Mouse (Mus musculus) bone marrow, adult 2 months (tissue): ENCODE results near the gene Trpv2.

Experiments
- CTCF ChIP-seq: fragments of 200-500 bp; IDR thresholded peaks from 2 replicates; pipeline ENCODE4 v1.5.1; 2011; ENCODE audit warnings: low read length, control low read depth; ENCODE audit not compliant: control insufficient read depth, insufficient read depth
- POLR2A ChIP-seq: fragments of 200-500 bp; IDR thresholded peaks from 2 replicates; pipeline ENCODE4 v1.6.1; 2011; ENCODE audit warnings: low read depth, mild to moderate bottlenecking, control low read depth, low read length, borderline replicate concordance; ENCODE audit not compliant: control insufficient read depth

GRCm38 (mm10) chr11:62554934-62555517, 19.3 kb upstream of the Trpv2 start:
- TF ChIP-seq POLR2A (no peak), CTCF (no peak)
